Mouse (Mus musculus): ENCODE results near the gene Gm28079. TPM values are rescaled to one million over a fixed set of nuclear protein-coding genes. Genes with fewer than 3 reads are reported as not detected.
"Not testable (repeated sequence)": the region's sequence is repeated elsewhere in the genome, so short reads cannot be mapped to it uniquely, and the experiment has no call there.

The Gm28079 gene
- not detected for total RNA-seq (2022)

DNA sequence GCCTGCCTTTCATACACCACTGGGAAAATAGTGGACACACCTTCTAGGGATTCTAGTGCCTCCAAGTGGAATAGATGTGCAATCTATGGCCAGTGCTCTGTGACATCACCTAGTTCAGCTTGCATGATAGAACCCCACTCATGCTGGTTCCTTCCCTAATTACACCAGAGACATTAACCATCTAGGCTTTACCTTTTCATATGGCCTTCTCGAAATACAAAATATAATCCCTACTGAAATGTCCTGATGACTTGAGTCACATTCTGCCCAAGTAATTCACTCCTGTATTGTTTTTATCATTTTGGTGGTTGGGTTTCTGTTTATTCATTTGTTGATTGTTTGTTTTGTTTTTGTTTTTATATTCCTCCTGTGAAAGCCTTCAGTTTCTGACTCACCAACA is at the start of gene Gm28079:
Gene Gm28079, minus strand, starts transcription at position 101 of the 400 bp plus-strand sequence.
- not testable (repeated sequence) for DNase-seq
